Mouse (Mus musculus) kidney, adult 9 months (tissue): ENCODE data around the gene Lnpep.
"Not testable (repeated sequence)": the region's sequence is repeated elsewhere in the genome, so short reads cannot be mapped to it uniquely, and the experiment has no call there.

Source experiments
- DNase-seq: peaks from one replicate; pipeline ENCODE4 v3.0.0; 2022

Gene Lnpep

GRCm38 (mm10) chr17:17624957-17625586, at the start of gene Lnpep:
Gene Lnpep (minus strand): TSS chr17:17625050.
- DNase-seq: peak; percentile 95

- no peak for DNase-seq
Observed at GRCm38 (mm10) chr17:17655829-17656176, 31.0 kb upstream of the Lnpep start.

- DNase-seq: no peak
Observed at GRCm38 (mm10) chr17:17654997-17655828, 30.4 kb upstream of the Lnpep start.

- DNase-seq: no peak
Observed at GRCm38 (mm10) chr17:17652570-17652969, 27.7 kb upstream of the Lnpep start.

- peak; percentile 49 for DNase-seq
Observed at GRCm38 (mm10) chr17:17645738-17646137, 20.9 kb upstream of the Lnpep start.

GRCm38 (mm10) chr17:17637387-17637786, 12.5 kb upstream of the Lnpep start:
- no peak for DNase-seq

- DNase-seq: no peak
Observed at GRCm38 (mm10) chr17:17636147-17636546, 11.3 kb upstream of the Lnpep start.

- DNase-seq: no peak
Observed at GRCm38 (mm10) chr17:17634033-17634432, 9.2 kb upstream of the Lnpep start.

- DNase-seq: no peak
Observed at GRCm38 (mm10) chr17:17631985-17632384, 7.1 kb upstream of the Lnpep start.

GRCm38 (mm10) chr17:17628237-17628879, 3.5 kb upstream of the Lnpep start:
- DNase-seq: not testable (repeated sequence)

GRCm38 (mm10) chr17:17627558-17627957, 2.7 kb upstream of the Lnpep start:
- DNase-seq: no peak

GRCm38 (mm10) chr17:17625887-17626679, 1.2 kb upstream of the Lnpep start:
- DNase-seq: no peak

- DNase-seq: peak; percentile 97
Observed at GRCm38 (mm10) chr17:17624421-17624956, 361 bp downstream of the Lnpep start.

- DNase-seq: peak; percentile 65
Observed at GRCm38 (mm10) chr17:17623890-17624420, 895 bp downstream of the Lnpep start.

- no peak for DNase-seq
Observed at GRCm38 (mm10) chr17:17623221-17623889, 1.5 kb downstream of the Lnpep start.

- DNase-seq: no peak
Observed at GRCm38 (mm10) chr17:17622576-17622975, 2.3 kb downstream of the Lnpep start.

- DNase-seq: no peak
Observed at GRCm38 (mm10) chr17:17621586-17621985, 3.3 kb downstream of the Lnpep start.

GRCm38 (mm10) chr17:17618463-17618862, 6.4 kb downstream of the Lnpep start:
- no peak for DNase-seq

GRCm38 (mm10) chr17:17617440-17618204, 7.2 kb downstream of the Lnpep start:
- DNase-seq: no peak

GRCm38 (mm10) chr17:17612336-17612735, 12.5 kb downstream of the Lnpep start:
- DNase-seq: no peak

- DNase-seq: no peak
Observed at GRCm38 (mm10) chr17:17609523-17609922, 15.3 kb downstream of the Lnpep start.
